Mouse (Mus musculus) thymus, postnatal 4 days (tissue): Measurements from ENCODE around the gene H2-K1.
"Not testable (repeated sequence)": the region's sequence is repeated elsewhere in the genome, so short reads cannot be mapped to it uniquely, and the experiment has no call there.

ENCODE experiments used
- DNase-seq: peaks from one replicate; pipeline ENCODE4 v3.0.0; 2021

The H2-K1 gene

DNA sequence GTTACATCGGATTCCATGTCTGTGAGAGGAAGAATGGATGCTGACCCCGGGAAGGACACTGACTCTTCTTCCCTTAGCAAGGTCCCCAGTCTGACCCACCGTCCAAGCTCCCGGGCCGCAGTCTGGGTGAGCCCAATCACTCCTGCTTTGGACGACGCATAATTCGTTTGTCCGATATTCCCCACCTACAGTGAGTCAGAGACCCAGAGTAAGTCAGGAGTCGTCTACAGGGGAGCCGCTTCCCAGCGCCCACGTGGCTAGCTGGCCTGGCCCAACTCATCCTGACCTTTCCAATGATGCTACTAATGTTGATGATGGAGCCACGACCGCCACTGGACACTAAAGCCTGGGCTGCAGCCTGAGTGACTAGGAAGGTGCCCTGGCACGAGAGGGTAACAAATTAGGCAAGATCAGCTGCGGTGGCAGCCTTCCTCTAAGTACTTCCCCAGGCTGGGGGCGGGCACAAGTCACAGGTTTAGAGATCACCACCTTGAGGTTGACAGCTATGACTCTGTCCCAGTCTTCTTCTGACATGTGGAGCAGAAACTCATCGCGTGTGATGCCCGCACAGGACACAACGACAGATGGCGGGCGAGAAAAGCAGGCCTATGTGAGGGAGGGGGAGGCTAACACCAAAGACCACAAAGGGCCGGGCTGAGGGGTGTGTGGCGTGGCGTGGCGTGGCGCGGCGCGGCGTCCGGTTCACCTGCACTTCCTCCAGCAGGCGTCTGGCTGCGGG lies 26.9 kb upstream of the H2-K1 start:
- DNase-seq = peak; percentile 76

DNA sequence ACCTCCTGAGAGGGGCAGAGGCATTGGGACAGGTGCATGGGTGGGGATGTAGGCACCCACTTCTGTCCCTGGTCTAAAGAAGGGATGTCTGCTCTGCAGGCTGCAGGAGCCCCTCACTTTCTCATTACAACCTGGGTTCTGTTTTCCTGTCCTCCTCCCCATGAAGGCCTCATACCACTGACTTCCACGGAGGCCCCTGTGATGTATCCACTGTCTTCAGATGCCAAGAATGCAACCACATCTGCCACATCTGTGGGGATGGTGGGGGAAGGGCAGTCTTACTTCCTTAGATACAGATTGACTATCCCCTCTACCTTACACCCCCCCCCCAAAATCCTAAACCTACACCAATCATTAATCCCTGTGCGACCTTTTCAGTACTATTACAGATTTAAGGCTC lies 26.1 kb upstream of the H2-K1 start:
- DNase-seq = no peak

DNA sequence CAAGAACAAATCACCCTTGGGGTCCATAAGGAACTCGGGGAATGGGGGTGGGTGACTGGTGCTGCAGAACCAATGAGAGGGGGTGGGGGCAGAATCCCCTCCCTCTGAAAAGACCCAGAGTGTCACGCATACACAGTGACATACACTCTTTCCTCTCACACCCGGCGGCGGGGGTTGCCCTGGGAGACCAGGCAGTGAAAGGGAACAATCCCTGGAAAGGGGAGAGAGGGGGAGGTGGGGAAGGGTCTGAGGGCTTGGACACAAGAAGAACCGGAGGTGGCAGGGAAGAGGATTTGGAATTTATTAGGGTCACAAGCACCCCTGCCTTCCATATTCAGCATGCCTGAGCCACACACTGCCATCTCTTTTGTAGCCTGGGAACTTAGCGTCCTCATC lies 25.6 kb upstream of the H2-K1 start:
- no peak for DNase-seq

DNA sequence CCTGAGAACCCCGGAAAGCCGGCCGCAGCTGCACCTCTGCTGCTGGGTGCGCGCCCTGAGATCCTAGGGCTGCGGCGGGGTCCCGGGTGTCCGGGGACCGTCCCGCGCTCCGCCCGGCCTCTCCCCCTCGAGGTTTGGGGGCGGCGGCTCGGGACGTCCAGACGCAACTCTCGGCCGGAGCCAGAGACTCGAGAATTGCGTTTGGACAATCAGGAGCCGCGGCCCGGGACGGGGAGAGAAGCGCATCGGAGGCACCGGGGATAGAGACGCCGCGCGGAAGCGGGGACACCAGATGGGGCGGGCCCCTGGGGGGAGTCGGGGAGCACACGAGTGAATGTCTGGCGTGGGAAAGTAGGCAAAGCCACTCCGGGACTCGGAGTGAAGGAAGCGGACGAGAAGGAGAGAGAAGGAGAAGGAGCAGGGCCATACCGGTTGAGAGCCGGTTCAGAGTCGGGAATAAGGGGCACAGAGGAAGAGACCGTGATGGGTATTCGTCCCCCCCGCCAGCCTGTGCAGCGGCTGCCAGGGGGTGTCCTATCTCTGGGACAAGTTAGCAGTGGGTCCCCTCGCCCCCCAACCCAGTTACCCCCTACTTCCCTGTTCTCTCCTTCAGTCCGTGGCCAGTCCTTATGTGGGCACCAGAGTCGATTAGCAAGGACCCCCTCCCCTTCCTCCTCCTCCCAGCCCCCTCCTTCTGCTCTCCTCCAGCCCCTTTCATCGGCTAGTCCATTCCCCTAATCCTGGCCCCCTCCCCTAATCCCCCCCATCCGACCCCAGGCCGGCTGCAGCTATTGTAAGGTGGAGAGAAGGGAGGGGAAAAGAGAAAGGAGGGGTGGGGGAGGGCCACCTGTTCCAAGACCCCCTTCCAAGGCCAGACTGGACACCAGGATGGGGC lies 25.0 kb upstream of the H2-K1 start:
- no peak for DNase-seq

DNA sequence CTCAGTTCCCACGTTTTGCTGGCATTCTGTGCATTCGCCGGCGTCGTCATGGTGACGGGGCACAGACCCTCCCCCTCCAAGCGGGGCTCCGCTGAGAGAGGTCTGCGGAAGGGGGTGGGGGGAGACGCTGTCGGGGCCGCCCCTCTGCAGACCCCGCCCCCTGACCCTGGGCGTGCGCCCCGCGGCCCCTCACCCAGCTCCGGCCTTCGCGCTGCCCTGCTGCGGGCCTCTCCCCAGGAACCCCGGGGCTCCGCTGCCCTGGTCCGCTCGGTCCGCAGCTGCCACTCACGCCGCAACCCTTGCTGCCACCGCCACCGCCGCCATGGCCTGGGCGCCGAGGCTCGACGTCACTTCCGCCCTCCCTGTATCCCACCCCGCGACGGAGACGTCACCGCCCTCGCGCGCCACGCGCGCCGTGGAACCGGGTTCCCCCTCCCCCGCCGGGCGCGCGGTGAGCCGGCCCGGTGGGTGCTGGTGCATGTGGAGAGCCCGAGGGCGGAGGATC lies 24.2 kb upstream of the H2-K1 start, which contains the start of gene Ring1:
TSS of gene Ring1 (minus strand) at position 364 of the 505 bp plus-strand sequence.
- peak; percentile 93 for DNase-seq

DNA sequence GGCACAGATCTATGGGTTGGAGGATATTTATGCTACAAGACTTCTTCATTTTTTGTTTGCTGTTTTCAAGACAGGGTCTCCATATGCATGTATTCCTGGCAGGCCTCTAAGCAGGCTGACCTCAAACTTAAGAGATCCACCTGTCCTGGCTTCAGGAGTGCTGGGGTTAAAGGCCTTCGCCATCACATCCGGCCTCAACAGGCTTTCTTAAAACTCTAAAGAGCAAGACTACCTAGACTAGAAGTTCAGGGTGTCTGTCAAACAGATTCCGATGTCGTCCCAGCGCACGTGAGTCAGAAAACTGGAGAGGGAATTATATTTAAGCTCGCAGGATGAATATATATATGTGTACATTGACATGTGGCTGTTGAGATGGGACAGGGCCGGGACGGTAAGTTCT lies 23.5 kb upstream of the H2-K1 start:
- no peak for DNase-seq

DNA sequence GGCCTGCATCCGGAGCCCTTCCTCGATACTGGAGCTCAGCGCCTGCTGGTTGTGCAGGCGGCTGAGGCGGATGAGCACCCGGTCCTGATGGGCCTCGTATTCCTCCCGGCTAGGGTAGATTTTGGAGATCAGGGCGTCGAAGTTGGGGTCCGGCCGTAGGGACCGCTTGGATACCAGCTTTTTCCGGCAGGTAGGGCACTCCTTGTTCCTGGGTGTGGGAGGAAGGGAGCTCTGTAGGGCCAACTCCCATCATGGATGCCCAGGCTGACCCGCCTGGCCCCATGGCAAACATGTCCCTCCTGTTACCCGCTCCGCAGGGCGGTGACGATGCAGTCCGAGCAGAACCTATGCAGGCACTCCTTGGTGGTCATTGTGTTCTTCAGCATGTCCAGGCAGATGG lies 22.8 kb upstream of the H2-K1 start:
- no peak for DNase-seq

DNA sequence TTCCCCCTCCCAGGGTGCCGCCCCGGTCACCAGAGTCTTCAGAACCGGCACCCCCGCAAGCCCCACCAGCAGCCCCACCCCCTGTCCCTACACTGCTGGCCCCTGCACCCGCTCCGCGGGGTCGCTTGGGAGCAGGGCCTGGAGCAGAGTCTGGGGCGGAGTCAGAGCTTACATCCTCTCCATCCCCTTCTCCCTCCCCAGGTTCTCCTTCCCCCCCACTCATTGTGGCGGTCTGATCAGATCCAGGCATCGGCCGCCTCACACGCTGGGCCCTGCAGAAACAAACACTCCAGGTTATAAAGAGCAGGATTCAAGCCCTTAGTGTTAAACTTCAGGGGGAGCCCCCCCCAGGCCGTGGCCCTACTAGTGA lies 22.3 kb upstream of the H2-K1 start:
- DNase-seq = no peak

DNA sequence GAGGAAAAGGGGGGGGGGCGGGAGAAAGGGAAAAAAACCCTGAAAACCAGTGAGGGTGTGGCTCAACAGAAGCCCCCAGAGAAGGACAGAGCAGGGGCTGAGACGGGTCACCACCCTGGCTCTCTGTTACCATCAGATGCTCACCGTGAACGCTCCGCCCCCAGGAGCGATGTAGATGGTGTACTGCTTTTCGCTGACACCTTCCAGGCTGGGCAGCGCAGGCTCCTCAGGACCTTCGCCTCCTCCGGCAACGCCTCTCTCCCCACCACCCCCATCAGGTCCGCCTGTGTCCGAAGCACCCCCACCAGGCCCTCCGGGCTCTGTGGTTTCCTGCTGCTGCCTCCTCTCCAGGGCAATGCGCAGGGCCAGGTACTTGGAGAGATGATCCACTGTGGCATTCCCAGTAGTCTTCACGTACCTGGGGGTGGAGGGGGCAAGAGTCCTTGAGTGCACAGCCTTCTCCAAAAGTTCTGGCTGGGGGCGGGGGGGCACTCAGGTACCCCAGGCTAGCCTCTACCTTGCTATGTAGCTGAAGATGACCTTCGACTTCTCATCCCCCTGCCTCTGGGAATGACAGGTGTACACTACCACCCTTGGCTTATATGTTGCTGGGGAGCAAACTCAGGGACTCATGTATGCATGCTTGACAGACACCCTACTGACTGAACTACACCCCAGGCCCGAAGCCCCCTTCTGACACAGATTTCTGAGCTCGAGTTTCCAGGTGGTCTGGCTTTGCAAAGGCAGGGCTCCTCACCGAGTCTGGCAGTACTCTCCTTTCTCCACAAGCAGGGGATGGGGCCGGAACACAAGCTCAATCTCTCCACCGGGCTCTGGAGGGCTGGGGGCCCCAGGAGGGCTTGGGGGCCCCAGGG lies 21.6 kb upstream of the H2-K1 start:
- DNase-seq = no peak

DNA sequence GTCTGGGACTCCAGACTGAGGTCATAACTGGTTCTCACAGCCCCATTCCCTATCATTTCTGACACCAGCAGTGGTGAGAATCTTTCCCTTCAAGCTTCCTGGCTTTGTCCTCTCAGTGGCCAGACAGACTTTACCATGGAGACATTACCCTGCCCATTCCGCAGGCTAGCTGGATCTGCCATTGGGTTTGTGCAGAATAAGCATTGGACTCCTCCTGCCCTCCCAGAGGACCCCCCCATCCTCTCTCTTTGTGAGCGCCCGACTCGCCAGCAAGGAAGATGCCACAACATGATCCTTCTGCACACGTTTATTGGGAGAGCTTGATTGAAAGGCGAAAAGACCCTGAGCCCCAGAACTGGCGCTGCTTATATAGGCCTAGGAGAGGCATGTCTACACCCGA lies 13.3 kb upstream of the H2-K1 start:
- no peak for DNase-seq

DNA sequence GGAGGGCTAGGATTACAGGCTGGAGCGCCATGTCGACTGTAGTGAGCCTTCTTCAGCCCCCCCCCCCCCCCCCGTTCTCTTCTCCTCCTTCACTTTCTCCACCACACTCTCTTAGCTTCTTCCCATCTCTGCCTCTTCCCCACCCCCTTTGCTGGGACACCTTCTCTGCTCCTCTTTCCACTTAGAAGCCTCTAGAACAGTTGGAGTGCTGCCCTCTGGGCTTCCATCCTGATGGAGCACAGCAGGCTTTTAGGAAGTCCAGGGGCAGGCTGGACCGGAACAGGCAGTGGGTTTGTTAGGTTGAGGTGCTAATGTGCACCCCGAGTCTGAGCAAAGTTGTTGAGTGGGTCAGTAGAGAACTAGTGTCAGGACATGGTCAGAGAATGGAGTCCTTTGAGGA lies 10.0 kb upstream of the H2-K1 start:
- no peak for DNase-seq

DNA sequence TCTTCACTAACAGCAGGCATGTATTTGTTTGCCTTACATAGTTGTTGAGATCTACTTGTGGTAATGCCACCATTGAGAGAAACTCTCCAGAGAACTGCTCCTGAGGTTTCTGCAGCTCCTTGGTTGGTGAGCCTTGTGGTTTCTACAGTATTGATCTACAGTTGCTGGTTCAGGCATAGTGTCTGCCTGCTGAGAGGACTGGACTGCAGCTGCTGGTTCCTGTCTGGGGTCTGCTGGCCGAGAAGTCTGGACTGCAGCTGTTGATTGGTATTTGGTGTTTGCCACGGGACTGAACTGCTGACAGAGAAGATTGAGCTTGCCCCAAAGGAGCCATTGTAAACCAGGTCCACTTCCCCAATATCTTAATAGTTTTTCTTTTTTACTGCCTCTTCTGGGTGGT lies 6.4 kb upstream of the H2-K1 start:
- no peak for DNase-seq

DNA sequence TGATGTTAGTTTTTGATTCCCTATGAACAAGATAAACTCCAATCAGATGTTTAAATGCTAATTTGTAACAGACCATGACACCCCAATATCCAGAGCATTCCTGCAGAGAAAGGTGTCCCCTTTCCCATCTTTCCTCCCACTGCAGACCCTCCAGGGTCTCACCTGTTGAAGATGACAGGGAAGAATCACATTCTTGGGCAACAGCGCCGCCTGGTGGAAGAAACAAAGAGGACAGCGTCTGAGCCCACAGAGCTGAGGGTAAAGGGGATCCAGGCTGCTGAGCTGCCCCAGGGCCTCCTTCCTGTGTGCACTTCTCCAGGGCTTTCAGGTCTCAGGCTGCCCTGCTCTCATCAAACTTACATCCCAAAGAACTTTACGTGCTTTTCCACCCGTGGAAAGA lies 3.3 kb upstream of the H2-K1 start:
- peak; percentile 81 for DNase-seq

DNA sequence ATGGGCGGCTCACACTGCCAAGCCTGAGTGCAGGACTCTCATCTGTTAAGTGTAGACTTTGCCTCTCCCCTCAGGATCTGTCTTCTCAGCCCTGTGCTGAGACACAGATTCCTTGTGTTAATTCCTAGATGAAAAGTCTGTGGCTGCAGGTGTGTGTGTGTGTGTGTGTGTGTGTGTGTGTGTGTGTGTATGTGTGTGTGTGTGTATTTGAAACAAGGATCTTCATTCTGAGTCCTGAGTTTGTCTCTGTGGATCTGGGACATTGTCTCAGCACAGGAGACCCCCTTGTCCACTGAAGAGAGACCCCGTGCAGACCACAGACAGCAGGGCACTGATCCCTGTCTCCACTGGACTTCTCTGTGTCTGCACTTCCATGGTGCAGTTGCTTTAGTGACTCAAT lies 649 bp upstream of the H2-K1 start:
- not testable (repeated sequence) for DNase-seq

DNA sequence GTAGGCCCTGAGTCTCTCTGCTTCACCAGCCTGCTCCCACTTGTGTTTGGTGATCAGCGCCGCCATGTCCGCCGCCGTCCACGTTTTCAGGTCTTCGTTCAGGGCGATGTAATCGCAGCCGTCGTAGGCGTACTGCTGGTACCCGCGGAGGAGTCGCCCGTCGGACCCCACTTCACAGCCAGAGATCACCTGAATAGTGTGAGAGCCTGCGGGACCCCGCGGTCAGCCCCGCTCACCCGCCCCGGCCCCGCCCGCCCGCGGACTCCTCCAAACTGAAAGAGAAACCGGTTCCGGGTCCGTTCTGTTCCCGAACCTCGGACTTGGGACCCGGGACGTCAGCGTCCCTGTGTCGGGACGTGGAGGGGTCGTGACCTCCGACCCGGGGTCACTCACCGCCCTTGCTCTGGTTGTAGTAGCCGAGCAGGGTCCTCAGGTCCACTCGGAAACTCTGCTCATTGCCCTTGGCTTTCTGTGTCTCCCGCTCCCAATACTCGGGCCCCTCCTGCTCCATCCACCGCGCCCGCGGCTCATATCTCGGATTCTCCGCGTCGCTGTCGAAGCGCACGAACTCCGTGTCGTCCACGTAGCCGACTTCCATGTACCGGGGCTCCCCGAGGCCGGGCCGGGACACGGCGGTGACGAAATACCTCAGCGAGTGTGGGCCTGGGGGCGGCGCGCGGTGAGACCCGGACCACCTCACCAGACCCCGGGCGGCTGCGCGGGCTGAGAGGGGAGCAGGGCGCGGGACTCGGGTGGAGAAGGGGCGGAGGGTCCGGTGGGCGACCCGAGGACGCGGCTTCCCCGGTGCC lies 602 bp downstream of the H2-K1 start:
- peak; percentile 54 for DNase-seq

DNA sequence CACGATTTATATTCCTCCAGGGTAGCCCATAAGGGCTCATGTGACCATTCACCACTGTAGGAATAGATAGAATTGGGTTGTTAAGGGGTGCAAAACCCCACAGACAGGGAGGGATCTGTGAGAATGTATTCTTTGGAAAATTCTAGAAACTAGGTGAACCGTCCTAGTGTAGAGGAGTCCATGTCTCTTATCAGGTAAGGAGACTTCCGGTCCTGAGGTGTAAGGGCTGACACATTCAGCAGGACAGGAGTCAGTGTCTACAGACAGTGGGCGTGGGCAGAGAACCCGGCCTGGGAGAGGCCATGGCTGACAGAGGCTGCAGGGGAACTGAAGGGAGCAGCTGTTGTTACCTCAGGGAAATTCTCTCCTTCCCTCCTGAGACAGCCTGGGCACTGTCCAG lies 1.4 kb downstream of the H2-K1 start:
- DNase-seq = not testable (repeated sequence)

DNA sequence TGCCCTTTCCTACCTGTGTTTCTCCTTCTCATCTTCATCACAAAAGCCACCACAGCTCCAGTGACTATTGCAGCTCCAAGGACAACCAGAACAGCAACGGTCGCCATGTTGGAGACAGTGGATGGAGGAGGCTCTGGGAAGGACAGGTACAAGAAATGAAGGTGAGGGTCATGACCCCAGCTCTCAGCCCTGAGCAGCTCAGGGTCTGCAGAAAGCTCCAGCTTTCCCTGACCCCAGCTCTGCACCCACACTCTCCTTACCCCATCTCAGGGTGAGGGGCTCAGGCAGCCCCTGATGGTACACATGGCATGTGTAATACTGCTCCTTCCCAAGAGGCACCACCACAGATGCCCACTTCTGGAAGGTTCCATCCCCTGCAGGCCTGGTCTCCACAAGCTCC lies 3.1 kb downstream of the H2-K1 start:
- not testable (repeated sequence) for DNase-seq

DNA sequence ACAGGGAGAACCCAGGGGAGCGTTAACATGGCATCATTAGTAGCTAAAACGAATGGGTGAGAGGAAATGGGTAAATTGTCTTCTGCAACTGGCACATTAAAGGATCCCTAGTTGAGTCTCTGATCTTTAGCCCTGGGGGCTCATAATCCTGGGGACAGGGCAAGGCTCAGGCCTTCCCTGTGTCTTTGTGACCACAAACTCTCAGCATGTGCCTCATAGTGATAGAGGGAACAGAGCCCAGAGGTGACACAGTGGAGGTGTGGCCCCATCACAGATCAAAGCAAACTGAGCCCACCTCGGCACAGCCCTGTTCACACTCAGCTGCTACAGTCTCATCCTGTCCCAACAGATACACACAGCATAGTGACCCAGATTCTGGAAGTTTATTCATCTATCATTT lies 4.5 kb downstream of the H2-K1 start:
- no peak for DNase-seq

DNA sequence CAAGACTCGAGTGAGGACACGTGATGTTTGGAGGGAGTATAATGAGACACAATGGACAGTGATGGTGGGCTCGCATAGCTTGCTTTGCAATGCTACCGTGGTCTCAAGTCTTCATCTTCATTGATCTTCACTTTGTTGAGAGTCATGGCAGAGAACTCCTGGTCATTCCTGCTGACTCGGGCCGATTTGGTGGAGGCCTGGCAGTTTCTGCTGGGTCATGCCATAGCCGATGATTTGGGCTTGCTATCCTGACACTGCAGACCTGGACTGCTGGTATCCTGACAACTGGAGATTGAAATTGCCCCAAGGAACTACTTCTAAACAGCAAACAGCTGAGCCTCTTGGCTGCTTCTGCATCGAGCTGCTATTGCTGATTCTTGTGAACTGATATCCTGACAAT lies 5.2 kb downstream of the H2-K1 start:
- DNase-seq = no peak

DNA sequence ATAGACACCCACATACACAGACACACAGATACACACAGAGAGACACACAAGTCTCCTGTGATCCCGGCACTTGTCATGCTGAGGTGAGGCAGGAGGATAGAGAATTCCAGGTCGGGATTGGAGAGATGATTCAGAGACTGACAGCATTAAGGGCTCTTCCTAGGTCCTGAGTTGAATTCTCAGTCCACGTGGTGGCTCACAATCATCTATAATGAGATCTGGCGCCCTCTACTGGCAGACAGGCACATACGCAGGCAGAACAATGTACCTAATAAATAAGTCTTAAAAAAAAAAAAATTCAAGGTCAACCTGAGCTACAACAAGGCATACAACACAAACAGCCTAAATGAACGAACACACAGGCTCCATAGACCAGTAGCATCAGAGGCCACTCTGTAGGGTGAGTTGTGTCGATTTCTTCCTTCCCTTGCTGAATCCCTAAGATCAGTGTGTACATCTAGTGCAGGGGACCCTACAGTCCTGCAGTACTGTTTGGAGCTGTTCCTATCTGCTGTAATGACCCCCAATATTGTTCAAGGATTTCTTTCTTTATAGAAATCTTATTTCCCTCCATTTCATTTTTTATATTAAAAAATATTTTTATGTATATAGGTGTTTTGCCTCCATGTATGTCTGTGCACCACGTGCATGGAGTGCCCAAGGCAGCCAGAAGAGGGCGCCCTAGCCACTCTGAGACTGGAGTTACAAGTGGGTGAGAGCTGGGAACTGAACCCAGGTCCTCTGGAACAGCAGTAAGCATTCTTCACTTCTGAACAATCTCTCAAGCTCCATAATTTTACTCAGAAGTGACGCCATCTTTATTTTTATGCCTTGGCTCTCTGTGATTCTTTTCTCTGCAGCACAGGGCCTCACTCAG lies 8.1 kb downstream of the H2-K1 start:
- peak; percentile 79 for DNase-seq

DNA sequence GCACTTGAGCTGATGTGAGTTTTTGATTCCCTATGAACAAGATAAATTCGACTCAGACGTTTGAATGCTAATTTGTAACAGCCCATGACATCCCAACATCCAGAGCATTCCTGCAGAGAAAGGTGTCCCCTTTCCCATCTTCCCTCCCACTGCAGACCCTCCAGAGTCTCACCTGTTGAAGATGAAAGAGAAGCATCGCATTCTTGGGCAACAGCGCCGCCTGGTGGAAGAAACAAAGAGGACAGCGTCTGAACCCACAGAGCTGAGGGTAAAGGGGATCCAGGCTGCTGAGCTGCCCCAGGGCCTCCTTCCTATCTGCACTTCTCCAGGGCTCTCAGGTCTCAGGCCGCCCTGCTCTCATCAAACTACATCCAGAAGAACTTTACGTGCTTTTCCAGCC lies 18.0 kb downstream of the H2-K1 start:
- DNase-seq = peak; percentile 89
